Mouse (Mus musculus) liver, postnatal 0 days (tissue): ENCODE measurements around the gene Fbn1. TPM values are rescaled to one million over a fixed set of nuclear protein-coding genes. Genes with fewer than 3 reads are reported as not detected.

ENCODE experiments used
- ATAC-seq: fragments of 200-750 bp; cut with Nextera tagmentation; 2 replicates; pipeline ENCODE4 v1.8.0; 2017; ENCODE audit warnings: mild to moderate bottlenecking, moderate library complexity
- DNase-seq: peaks from one replicate; pipeline ENCODE4 v3.0.0-alpha.2; 2016
- H3K27ac ChIP-seq: fragments of 300-500 bp; sonication (generic); 2 replicates; pipeline ENCODE4 v1.5.1; 2014; ENCODE audit warnings: antibody characterized with exemption, moderate library complexity, mild to moderate bottlenecking, low read depth
- H3K27me3 ChIP-seq: fragments of 300-500 bp; sonication (generic); 2 replicates; pipeline ENCODE4 v1.6.1; 2014; ENCODE audit warnings: low read length, control low read depth, mixed read lengths; ENCODE audit not compliant: insufficient read depth
- H3K36me3 ChIP-seq: fragments of 300-500 bp; sonication (generic); replicated peaks from 2 replicates; pipeline ENCODE4 v1.6.1; 2014; ENCODE audit warnings: mild to moderate bottlenecking, control low read depth, low read length, moderate library complexity, mixed read lengths; ENCODE audit not compliant: insufficient read depth
- H3K4me1 ChIP-seq: fragments of 300-500 bp; sonication (generic); 2 replicates; pipeline ENCODE4 v1.6.1; 2014; ENCODE audit warnings: antibody characterized with exemption, mild to moderate bottlenecking, control low read depth; ENCODE audit not compliant: insufficient read depth
- H3K4me2 ChIP-seq: fragments of 300-500 bp; sonication (generic); 2 replicates; pipeline ENCODE4 v1.6.1; 2014; ENCODE audit warnings: low read depth, mild to moderate bottlenecking, low read length, moderate library complexity, mixed read lengths
- H3K4me3 ChIP-seq: fragments of 300-500 bp; sonication (generic); 2 replicates; pipeline ENCODE4 v1.5.1; 2014; ENCODE audit warnings: low read depth, low read length
- H3K9ac ChIP-seq: fragments of 300-500 bp; sonication (generic); replicated peaks from 2 replicates; pipeline ENCODE4 v1.6.1; 2014; ENCODE audit warnings: mild to moderate bottlenecking, moderate library complexity
- H3K9me3 ChIP-seq: fragments of 300-500 bp; sonication (generic); 2 replicates; pipeline ENCODE4 v1.6.1; 2016; ENCODE audit warnings: mild to moderate bottlenecking, control low read depth, low read length, mixed read lengths
- CTCF ChIP-seq: sonication (generic); IDR thresholded peaks from 2 replicates; pipeline ENCODE4 v1.5.1; 2016; ENCODE audit warnings: antibody characterized with exemption, low read depth
- EP300 ChIP-seq: IDR thresholded peaks from 2 replicates; pipeline ENCODE4 v1.6.1; 2016; ENCODE audit warnings: antibody characterized with exemption, low read depth, mild to moderate bottlenecking
- WGBS: fragments of 180-500 bp; shearing (Covaris S2); extraction: QIAGEN DNeasy Blood & Tissue Kit; methylation state at CpG from one replicate; pipeline ENCODE4 v1.1.7; 2014; ENCODE audit not compliant: insufficient replicate concordance; 5-methylcytosine and 5-hydroxymethylcytosine counted together
- polyA plus RNA-seq: library from polyadenylated mRNA; unstranded; fragments of >200 nt; fragmentation: Nextera tagmentation; extraction: Ambion mirVana; gene quantifications from 2 replicates; pipeline ENCODE4 v1.2.1, GENCODE M21; 2015

Fbn1 gene
- polyA plus RNA-seq, 1 experiment from 2014 or later: 1.3 TPM

DNA sequence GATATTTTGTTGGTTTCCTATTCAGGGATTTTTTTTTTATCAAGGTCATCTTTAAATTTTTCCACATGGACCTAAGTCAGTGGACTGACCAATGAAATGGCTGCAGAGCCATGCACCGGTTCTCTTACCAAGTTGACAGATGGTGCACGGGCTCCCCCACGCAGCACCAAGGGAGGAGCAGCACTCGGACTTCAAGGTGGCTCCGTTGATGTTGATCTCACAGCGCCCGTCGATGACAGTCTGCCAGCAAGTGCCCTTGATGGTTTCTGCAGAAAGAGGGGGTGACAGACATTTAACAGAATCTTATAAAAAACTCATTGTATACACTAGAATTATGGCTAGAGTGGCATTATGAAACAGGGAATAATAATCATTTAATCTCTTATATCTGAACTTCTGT lies 138.1 kb downstream of the Fbn1 start:
- WGBS: 82% methylated on average over 8 of the region's 8 CpGs

GRCm38 (mm10) chr2:125368616-125369015 lies 139.2 kb downstream of the Fbn1 start:
- no peak for TF ChIP-seq CTCF
- no peak overlapping the region for H3K9ac ChIP-seq
- H3K4me1 ChIP-seq: no peaks in the 10 kb centered on the region
- WGBS: 73% methylated on average over 4 of the region's 4 CpGs
- H3K36me3 ChIP-seq: no peaks in the 10 kb centered on the region
- H3K27me3 ChIP-seq: no peaks in the 10 kb centered on the region
- DNase-seq (no peak), ATAC-seq (no peak)
- no peak overlapping the region for H3K27ac ChIP-seq
- no peak overlapping the region for H3K4me2 ChIP-seq
- H3K9me3 ChIP-seq: no peaks in the 10 kb centered on the region
- H3K4me3 ChIP-seq: no peak overlapping the region

More for the DNA sequence above, 138.1 kb downstream of the Fbn1 start:
- Histone ChIP-seq H3K4me1 (no peaks in the 10 kb centered on the region), H3K9ac (no peak overlapping the region), H3K27me3 (no peaks in the 10 kb centered on the region), H3K36me3 (no peaks in the 10 kb centered on the region), H3K27ac (no peak overlapping the region), H3K4me3 (no peak overlapping the region), H3K4me2 (no peak overlapping the region), H3K9me3 (no peaks in the 10 kb centered on the region)
- ATAC-seq (no peak), DNase-seq (no peak)
- no peak for TF ChIP-seq CTCF
- no peak for TF ChIP-seq EP300

- H3K36me3 ChIP-seq: no peaks in the 10 kb centered on the region
- no peaks in the 10 kb centered on the region for H3K9me3 ChIP-seq
- DNase-seq (no peak), ATAC-seq (no peak)
- H3K4me2 ChIP-seq: no peak overlapping the region
- H3K4me1 ChIP-seq: no peaks in the 10 kb centered on the region
- no peak overlapping the region for H3K27ac ChIP-seq
- H3K4me3 ChIP-seq: no peak overlapping the region
- no peak overlapping the region for H3K9ac ChIP-seq
- 58% methylated on average over 4 of the region's 4 CpGs for WGBS
- no peaks in the 10 kb centered on the region for H3K27me3 ChIP-seq
- TF ChIP-seq CTCF (no peak), EP300 (no peak)
Observed at GRCm38 (mm10) chr2:125361661-125362060, 146.1 kb downstream of the Fbn1 start.

- 53% methylated on average over 3 of the region's 3 CpGs for WGBS
- ATAC-seq (no peak), DNase-seq (no peak)
- Histone ChIP-seq H3K27ac (no peak overlapping the region), H3K4me3 (no peak overlapping the region), H3K36me3 (no peaks in the 10 kb centered on the region), H3K9me3 (no peaks in the 10 kb centered on the region), H3K27me3 (no peaks in the 10 kb centered on the region), H3K4me1 (no peaks in the 10 kb centered on the region), H3K9ac (no peak overlapping the region), H3K4me2 (no peak overlapping the region)
- TF ChIP-seq EP300: no peak
- TF ChIP-seq CTCF: no peak
Observed at GRCm38 (mm10) chr2:125356486-125356885, 151.3 kb downstream of the Fbn1 start.

DNA sequence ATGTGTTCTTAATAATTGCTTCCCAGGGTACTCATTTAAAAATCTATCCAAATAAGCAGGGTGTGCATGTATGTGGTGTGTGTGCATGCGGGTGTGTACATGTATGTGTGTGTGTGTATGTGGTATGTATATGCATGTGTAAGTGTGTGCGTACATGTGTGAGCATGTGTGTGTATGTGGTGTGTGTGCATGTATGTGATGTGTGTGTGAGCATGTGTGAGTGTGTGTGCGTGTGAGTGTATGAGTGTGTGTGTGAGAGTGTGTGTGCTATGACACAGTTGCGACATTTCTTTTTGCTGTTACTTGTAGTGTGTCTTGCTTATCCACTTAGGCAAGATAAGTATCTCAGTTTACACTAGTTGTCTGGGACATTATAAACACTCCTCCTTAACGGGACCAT lies 151.7 kb downstream of the Fbn1 start:
- H3K4me2 ChIP-seq: no peak overlapping the region
- H3K4me3 ChIP-seq: no peak overlapping the region
- H3K27me3 ChIP-seq: no peaks in the 10 kb centered on the region
- no peak for DNase-seq
- no peak overlapping the region for H3K9ac ChIP-seq
- H3K27ac ChIP-seq: no peak overlapping the region
- 76% methylated on average over 5 of the region's 5 CpGs for WGBS
- H3K36me3 ChIP-seq: no peaks in the 10 kb centered on the region
- no peak for ATAC-seq
- H3K4me1 ChIP-seq: no peaks in the 10 kb centered on the region
- no peaks in the 10 kb centered on the region for H3K9me3 ChIP-seq
- TF ChIP-seq EP300: no peak
- no peak for TF ChIP-seq CTCF

GRCm38 (mm10) chr2:125355216-125355971 lies 152.4 kb downstream of the Fbn1 start:
- Histone ChIP-seq H3K9me3 (no peaks in the 10 kb centered on the region), H3K4me3 (no peak overlapping the region), H3K36me3 (no peaks in the 10 kb centered on the region), H3K4me2 (no peak overlapping the region), H3K9ac (no peak overlapping the region), H3K27me3 (no peaks in the 10 kb centered on the region), H3K27ac (no peak overlapping the region; the same call in 1 of the 2 replicates), H3K4me1 (no peaks in the 10 kb centered on the region)
- no peak for TF ChIP-seq CTCF
- no peak for TF ChIP-seq EP300
- 63% methylated on average over 11 of the region's 11 CpGs for WGBS
- DNase-seq (no peak), ATAC-seq (no peak)

- 80% methylated on average over 11 of the region's 11 CpGs for WGBS
- Histone ChIP-seq H3K4me1 (no peaks in the 10 kb centered on the region), H3K9me3 (no peaks in the 10 kb centered on the region), H3K9ac (no peak overlapping the region), H3K4me2 (no peak overlapping the region), H3K27ac (no peak overlapping the region), H3K36me3 (no peaks in the 10 kb centered on the region), H3K27me3 (no peaks in the 10 kb centered on the region), H3K4me3 (no peak overlapping the region)
- ATAC-seq (no peak), DNase-seq (no peak)
- no peak for TF ChIP-seq CTCF
- TF ChIP-seq EP300: no peak
Observed at GRCm38 (mm10) chr2:125354587-125354986, 153.2 kb downstream of the Fbn1 start.
